Mouse (Mus musculus): ENCODE results near the gene Coro2a. TPM values are rescaled to one million over a fixed set of nuclear protein-coding genes. Genes with fewer than 3 reads are reported as not detected.

Coro2a gene
- total RNA-seq, 2 experiments from 2014 or later = 15.6 to 16.1 TPM

DNA sequence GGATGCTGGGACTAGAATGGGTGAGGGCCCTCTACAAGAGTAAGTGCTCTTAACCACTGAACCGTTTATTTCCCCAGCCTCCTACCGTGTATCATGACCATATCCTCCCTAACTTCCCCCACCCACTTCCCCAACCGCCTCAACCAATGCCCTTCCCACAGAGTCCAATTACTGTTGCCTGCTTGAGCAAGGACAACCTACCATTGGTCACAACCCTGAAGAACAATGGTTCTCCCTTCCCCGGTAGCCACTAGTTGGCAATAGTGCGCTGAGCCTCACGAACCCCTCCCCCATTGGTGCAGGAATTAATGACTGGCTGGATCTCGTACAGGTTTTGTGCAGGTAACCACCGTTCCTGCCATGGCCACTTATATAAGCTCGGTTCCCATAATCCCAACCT, 28.4 kb upstream of the Coro2a start:
- H3K27ac ChIP-seq = no peak overlapping the region
- no peak for DNase-seq (ENCODE audit: low spot score in 2 of 2)
- no peak overlapping the region for H3K4me3 ChIP-seq
- TF ChIP-seq CTCF (conservative IDR thresholded peaks at IDR 0.05) = peak; percentile 62

DNA sequence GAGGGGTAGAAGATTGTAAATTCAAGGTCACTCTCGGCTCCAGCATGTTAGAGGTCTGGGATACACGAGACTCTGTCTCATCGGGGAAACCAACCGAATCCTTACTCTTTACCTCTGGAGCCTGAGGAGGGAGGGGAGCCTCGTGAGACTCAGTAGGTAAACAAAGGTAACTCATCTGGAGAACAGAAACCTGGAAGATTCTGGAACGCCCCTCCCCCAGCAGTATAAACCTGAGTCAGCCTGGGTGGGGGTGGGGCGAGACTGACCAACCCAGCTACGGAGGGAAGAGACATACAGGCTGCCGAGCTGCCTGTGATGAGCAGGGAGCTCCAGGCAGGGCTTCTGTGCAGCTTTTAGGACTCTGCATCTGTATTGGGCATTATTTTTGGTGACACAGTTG, 26.9 kb upstream of the Coro2a start:
- H3K4me3 ChIP-seq = no peak overlapping the region
- no peak for DNase-seq (ENCODE audit: low spot score in 2 of 2)
- no peak for TF ChIP-seq CTCF (conservative IDR thresholded peaks at IDR 0.05)

DNA sequence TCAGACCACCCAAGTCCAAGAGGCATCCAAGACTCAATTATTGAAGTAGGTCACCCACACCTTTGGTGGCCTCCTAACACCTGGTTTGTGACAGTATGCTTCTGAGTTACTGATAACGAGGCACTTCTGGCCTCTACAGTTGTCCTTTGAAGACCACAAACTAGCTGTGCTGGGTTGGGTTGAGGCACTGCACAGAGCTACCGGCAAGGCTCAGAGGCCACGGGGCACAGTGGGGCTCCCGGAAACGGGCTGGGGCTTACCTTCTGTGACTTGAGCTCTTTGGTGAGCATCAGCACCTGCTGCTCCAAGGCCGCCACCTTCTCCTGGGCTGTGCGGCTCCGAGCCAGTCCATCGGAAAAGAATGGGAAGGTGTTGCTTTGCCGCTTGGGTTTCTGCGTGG, 26.1 kb upstream of the Coro2a start:
- TF ChIP-seq CTCF (conservative IDR thresholded peaks at IDR 0.05) = no peak

More for the DNA sequence above, 26.9 kb upstream of the Coro2a start:
- no peak overlapping the region for H3K27ac ChIP-seq

DNA sequence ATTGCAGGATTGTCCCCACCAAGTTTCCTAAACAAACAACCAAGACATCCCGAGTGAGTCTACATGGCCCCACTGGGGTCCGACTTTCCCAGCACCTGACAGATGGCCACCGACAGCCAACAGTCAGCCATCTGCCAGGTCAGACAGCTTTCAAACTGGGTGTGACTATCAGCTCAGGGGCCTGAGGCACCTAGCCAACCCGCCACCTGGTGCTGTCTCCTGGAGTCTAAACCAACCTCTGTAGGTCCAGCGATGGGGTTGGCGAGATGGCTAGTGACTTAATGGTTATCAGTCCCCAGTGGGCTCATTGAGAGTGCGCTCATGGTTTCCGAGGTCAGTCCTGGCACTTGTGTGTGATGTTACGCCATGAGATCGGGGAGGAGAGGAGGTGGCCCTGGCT, 23.1 kb upstream of the Coro2a start:
- DNase-seq (ENCODE audit: low spot score in 2 of 2) = no peak
- no peak overlapping the region for H3K27ac ChIP-seq
- no peak overlapping the region for H3K4me3 ChIP-seq
- TF ChIP-seq CTCF (conservative IDR thresholded peaks at IDR 0.05) = no peak

More for the DNA sequence above, 26.1 kb upstream of the Coro2a start:
- Histone ChIP-seq H3K4me3 (no peak overlapping the region), H3K27ac (no peak overlapping the region)
- no peak for DNase-seq (ENCODE audit: low spot score in 2 of 2)

GRCm38 (mm10) chr4:46623007-46623406, 21.0 kb upstream of the Coro2a start:
- H3K27ac ChIP-seq = no peak overlapping the region
- no peak for DNase-seq (ENCODE audit: low spot score in 2 of 2)
- no peak for TF ChIP-seq CTCF (conservative IDR thresholded peaks at IDR 0.05)
- no peak overlapping the region for H3K4me3 ChIP-seq

- no peak overlapping the region for H3K27ac ChIP-seq
- TF ChIP-seq CTCF (conservative IDR thresholded peaks at IDR 0.05) = no peak
- no peak overlapping the region for H3K4me3 ChIP-seq
Observed at GRCm38 (mm10) chr4:46620946-46621345, 18.9 kb upstream of the Coro2a start.

DNA sequence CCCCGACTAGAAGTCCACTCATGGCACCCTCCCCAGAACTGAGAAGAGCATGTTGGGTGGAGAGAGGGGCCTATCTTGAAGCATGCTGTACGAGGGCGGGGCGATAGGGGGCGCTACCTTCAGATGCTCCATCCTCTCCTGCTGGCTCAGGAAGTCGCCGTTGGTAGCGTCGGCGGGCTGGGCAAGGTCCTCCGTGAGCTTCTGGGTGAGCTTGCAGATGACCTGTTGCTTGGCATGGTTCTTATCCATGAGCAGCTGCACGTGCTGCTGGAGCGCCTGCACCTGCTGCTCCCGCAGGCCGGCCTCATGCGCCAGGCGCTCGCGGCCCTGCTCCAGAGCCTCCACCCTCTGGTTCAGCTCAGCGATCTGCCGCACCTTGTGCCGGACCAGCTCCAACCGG, 18.3 kb upstream of the Coro2a start:
- Histone ChIP-seq H3K4me3 (no peak overlapping the region; the same call in 1 of the 2 replicates), H3K27ac (no peak overlapping the region)
- TF ChIP-seq CTCF (conservative IDR thresholded peaks at IDR 0.05) = peak; percentile 70
- DNase-seq (ENCODE audit: low spot score in 2 of 2) = no peak

More at GRCm38 (mm10) chr4:46620946-46621345, 18.9 kb upstream of the Coro2a start:
- no peak for DNase-seq (ENCODE audit: low spot score in 2 of 2)

- DNase-seq (ENCODE audit: low spot score in 2 of 2) = no peak
Observed at GRCm38 (mm10) chr4:46618196-46618817, 16.3 kb upstream of the Coro2a start.

GRCm38 (mm10) chr4:46617408-46617807, 15.4 kb upstream of the Coro2a start:
- no peak for DNase-seq (ENCODE audit: low spot score in 2 of 2)
- peak; percentile 69 for TF ChIP-seq CTCF (conservative IDR thresholded peaks at IDR 0.05)
- Histone ChIP-seq H3K4me3 (no peak overlapping the region), H3K27ac (no peak overlapping the region)

More at GRCm38 (mm10) chr4:46618196-46618817, 16.3 kb upstream of the Coro2a start:
- peak; percentile 60 for TF ChIP-seq CTCF (conservative IDR thresholded peaks at IDR 0.05)
- Histone ChIP-seq H3K4me3 (no peak overlapping the region), H3K27ac (no peak overlapping the region)

- no peak for DNase-seq (ENCODE audit: low spot score in 2 of 2)
- no peak overlapping the region for H3K27ac ChIP-seq
- no peak for TF ChIP-seq CTCF (conservative IDR thresholded peaks at IDR 0.05)
- no peak overlapping the region for H3K4me3 ChIP-seq
Observed at GRCm38 (mm10) chr4:46614641-46615040, 12.6 kb upstream of the Coro2a start.

GRCm38 (mm10) chr4:46613618-46614017, 11.6 kb upstream of the Coro2a start:
- DNase-seq (ENCODE audit: low spot score in 2 of 2) = no peak
- H3K27ac ChIP-seq = no peak overlapping the region
- no peak for TF ChIP-seq CTCF (conservative IDR thresholded peaks at IDR 0.05)
- no peak overlapping the region for H3K4me3 ChIP-seq

GRCm38 (mm10) chr4:46611181-46611580, 9.2 kb upstream of the Coro2a start:
- H3K4me3 ChIP-seq = no peak overlapping the region
- TF ChIP-seq CTCF (conservative IDR thresholded peaks at IDR 0.05) = peak; percentile 97
- no peak overlapping the region for H3K27ac ChIP-seq
- peak; percentile 85 to 92 for DNase-seq (ENCODE audit: low spot score in 2 of 2)

GRCm38 (mm10) chr4:46607601-46608000, 5.6 kb upstream of the Coro2a start:
- DNase-seq (ENCODE audit: low spot score in 2 of 2) = no peak
- no peak overlapping the region for H3K27ac ChIP-seq
- no peak for TF ChIP-seq CTCF (conservative IDR thresholded peaks at IDR 0.05)
- H3K4me3 ChIP-seq = no peak overlapping the region

GRCm38 (mm10) chr4:46605451-46605850, 3.4 kb upstream of the Coro2a start:
- TF ChIP-seq CTCF (conservative IDR thresholded peaks at IDR 0.05) = no peak
- no peak overlapping the region for H3K4me3 ChIP-seq
- DNase-seq (ENCODE audit: low spot score in 2 of 2) = no peak

More at GRCm38 (mm10) chr4:46605451-46605850, 3.4 kb upstream of the Coro2a start:
- H3K27ac ChIP-seq = no peak overlapping the region

Data from layer of hippocampus, adult 2 months (tissue).